Mouse (Mus musculus) heart, embryonic 12.5 days (tissue): Measurements from ENCODE around the gene Gab1. TPM values are rescaled to one million over a fixed set of nuclear protein-coding genes. Genes with fewer than 3 reads are reported as not detected.
A peak's percentile ranks its signal among the peaks of the same experiment; 100 is the strongest.

Experiments
- ATAC-seq: fragments of 200-750 bp; cut with Nextera tagmentation; 2 replicates; pipeline ENCODE4 v1.8.0; 2017; ENCODE audit warnings: moderate TSS enrichment, moderate library complexity; ENCODE audit not compliant: insufficient number of reproducible peaks, low FRiP score
- H3K27ac ChIP-seq: fragments of 300-500 bp; sonication (generic); 2 replicates; pipeline ENCODE4 v1.5.1; 2016; ENCODE audit warnings: mild to moderate bottlenecking, moderate library complexity; ENCODE audit not compliant: poor library complexity, severe bottlenecking
- H3K27me3 ChIP-seq: fragments of 300-500 bp; sonication (generic); replicated peaks from 2 replicates; pipeline ENCODE4 v1.6.1; 2016; ENCODE audit warnings: mild to moderate bottlenecking, moderate library complexity
- H3K36me3 ChIP-seq: fragments of 300-500 bp; sonication (generic); 2 replicates; pipeline ENCODE4 v1.6.1; 2016; ENCODE audit warnings: mild to moderate bottlenecking, moderate library complexity
- H3K4me1 ChIP-seq: fragments of 300-500 bp; sonication (generic); replicated peaks from 2 replicates; pipeline ENCODE4 v1.6.1; 2016; ENCODE audit warnings: mild to moderate bottlenecking
- H3K4me2 ChIP-seq: fragments of 300-500 bp; sonication (generic); 2 replicates; pipeline ENCODE4 v1.6.1; 2016; ENCODE audit warnings: mild to moderate bottlenecking, moderate library complexity
- H3K4me3 ChIP-seq: fragments of 300-500 bp; sonication (generic); 2 replicates; pipeline ENCODE4 v1.5.1; 2016; ENCODE audit warnings: mild to moderate bottlenecking
- H3K9ac ChIP-seq: fragments of 300-500 bp; sonication (generic); 2 replicates; pipeline ENCODE4 v1.6.1; 2016; ENCODE audit warnings: mild to moderate bottlenecking, moderate library complexity
- H3K9me3 ChIP-seq: fragments of 300-500 bp; sonication (generic); replicated peaks from 2 replicates; pipeline ENCODE4 v1.6.1; 2016; ENCODE audit warnings: mild to moderate bottlenecking, moderate library complexity
- WGBS: fragments of 180-500 bp; shearing (Covaris S2); methylation state at CpG from one replicate; pipeline ENCODE4 v1.1.7; 2016; 5-methylcytosine and 5-hydroxymethylcytosine counted together
- polyA plus RNA-seq: library from polyadenylated mRNA; unstranded; fragments of >200 nt; fragmentation: Nextera tagmentation; extraction: Ambion mirVana; gene quantifications from 2 replicates; pipeline ENCODE4 v1.2.1, GENCODE M21; 2016

The Gab1 gene
- polyA plus RNA-seq, 1 experiment from 2014 or later = 42.5 TPM

GRCm38 (mm10) chr8:80857128-80857527 lies 23.2 kb downstream of the Gab1 start:
- WGBS = 49% methylated on average over 3 of the region's 3 CpGs
- peaks cover 21% of the 10 kb centered on the region for H3K36me3 ChIP-seq
- H3K4me3 ChIP-seq = no peak overlapping the region
- H3K27me3 ChIP-seq = no peaks in the 10 kb centered on the region
- H3K27ac ChIP-seq = peak overlapping the region; percentile 59
- no peak for ATAC-seq
- H3K9me3 ChIP-seq = no peaks in the 10 kb centered on the region
- H3K9ac ChIP-seq = no peak overlapping the region
- no peak overlapping the region for H3K4me2 ChIP-seq
- H3K4me1 ChIP-seq = peaks cover 62% of the 10 kb centered on the region

- Histone ChIP-seq H3K4me1 (peaks cover 67% of the 10 kb centered on the region), H3K4me3 (no peak overlapping the region), H3K9ac (no peak overlapping the region), H3K27ac (peak overlapping the region; percentile 59), H3K27me3 (no peaks in the 10 kb centered on the region), H3K9me3 (no peaks in the 10 kb centered on the region), H3K36me3 (peaks cover 21% of the 10 kb centered on the region), H3K4me2 (no peak overlapping the region)
- 57% methylated on average over 6 of the region's 6 CpGs for WGBS
- 0 out of 2 replicates have a peak, but pooled peaks have one; percentile 29 for ATAC-seq
These were observed 23.7 kb downstream of the Gab1 start for GRCm38 (mm10) chr8:80856606-80857005.

GRCm38 (mm10) chr8:80853622-80854021 lies 26.7 kb downstream of the Gab1 start:
- Histone ChIP-seq H3K9me3 (no peaks in the 10 kb centered on the region), H3K4me3 (no peak overlapping the region), H3K9ac (no peak overlapping the region), H3K27ac (peak overlapping the region; percentile 80), H3K36me3 (peaks cover 8% of the 10 kb centered on the region; the same call in 1 of the 2 replicates), H3K4me1 (peaks cover 81% of the 10 kb centered on the region), H3K4me2 (peak overlapping the region; percentile 55), H3K27me3 (no peaks in the 10 kb centered on the region)
- no peak for ATAC-seq
- 31% methylated on average over 13 of the region's 13 CpGs for WGBS

- peak overlapping the region; percentile 80 for H3K27ac ChIP-seq
- no peaks in the 10 kb centered on the region for H3K27me3 ChIP-seq
- H3K36me3 ChIP-seq = peaks cover 8% of the 10 kb centered on the region; the same call in 1 of the 2 replicates
- H3K9me3 ChIP-seq = no peaks in the 10 kb centered on the region
- no peak overlapping the region for H3K9ac ChIP-seq
- 46% methylated on average over 6 of the region's 6 CpGs for WGBS
- H3K4me3 ChIP-seq = no peak overlapping the region
- ATAC-seq = no peak
- H3K4me2 ChIP-seq = peak overlapping the region; percentile 55
- peaks cover 81% of the 10 kb centered on the region for H3K4me1 ChIP-seq
These were observed 27.1 kb downstream of the Gab1 start for GRCm38 (mm10) chr8:80853208-80853607.

GRCm38 (mm10) chr8:80852412-80853165 lies 27.7 kb downstream of the Gab1 start:
- peaks cover 8% of the 10 kb centered on the region; the same call in 1 of the 2 replicates for H3K36me3 ChIP-seq
- H3K4me3 ChIP-seq = no peak overlapping the region
- no peaks in the 10 kb centered on the region for H3K9me3 ChIP-seq
- H3K9ac ChIP-seq = no peak overlapping the region
- no peak for ATAC-seq
- peaks cover 81% of the 10 kb centered on the region for H3K4me1 ChIP-seq
- peak overlapping the region; percentile 80 for H3K27ac ChIP-seq
- WGBS = 39% methylated on average over 9 of the region's 9 CpGs
- no peaks in the 10 kb centered on the region for H3K27me3 ChIP-seq
- peak overlapping the region; percentile 55 for H3K4me2 ChIP-seq

GRCm38 (mm10) chr8:80851648-80852047 lies 28.7 kb downstream of the Gab1 start:
- Histone ChIP-seq H3K9ac (no peak overlapping the region), H3K36me3 (peaks cover 8% of the 10 kb centered on the region; the same call in 1 of the 2 replicates), H3K4me3 (no peak overlapping the region), H3K27ac (peak overlapping the region; percentile 71), H3K9me3 (no peaks in the 10 kb centered on the region), H3K27me3 (no peaks in the 10 kb centered on the region), H3K4me2 (no peak overlapping the region), H3K4me1 (peaks cover 85% of the 10 kb centered on the region)
- WGBS = 30% methylated on average over 6 of the region's 6 CpGs
- ATAC-seq = no peak

GRCm38 (mm10) chr8:80850013-80850412 lies 30.3 kb downstream of the Gab1 start:
- peaks cover 83% of the 10 kb centered on the region for H3K4me1 ChIP-seq
- H3K36me3 ChIP-seq = 0 out of 2 replicates have a peak, but pooled peaks cover 2% of the 10 kb centered on the region
- H3K27me3 ChIP-seq = no peaks in the 10 kb centered on the region
- WGBS = 67% methylated on average over 4 of the region's 4 CpGs
- no peaks in the 10 kb centered on the region for H3K9me3 ChIP-seq
- H3K4me3 ChIP-seq = no peak overlapping the region
- H3K9ac ChIP-seq = no peak overlapping the region
- H3K27ac ChIP-seq = no peak overlapping the region
- no peak overlapping the region for H3K4me2 ChIP-seq
- no peak for ATAC-seq

GRCm38 (mm10) chr8:80848631-80849030 lies 31.7 kb downstream of the Gab1 start:
- H3K27ac ChIP-seq = peak overlapping the region; percentile 65
- WGBS = 73% methylated on average over 11 of the region's 11 CpGs
- H3K4me1 ChIP-seq = peaks cover 86% of the 10 kb centered on the region
- H3K27me3 ChIP-seq = no peaks in the 10 kb centered on the region
- no peaks in the 10 kb centered on the region for H3K9me3 ChIP-seq
- H3K4me3 ChIP-seq = no peak overlapping the region
- ATAC-seq = no peak
- no peak overlapping the region for H3K4me2 ChIP-seq
- no peaks in the 10 kb centered on the region for H3K36me3 ChIP-seq
- H3K9ac ChIP-seq = no peak overlapping the region

GRCm38 (mm10) chr8:80847912-80848311 lies 32.4 kb downstream of the Gab1 start:
- Histone ChIP-seq H3K4me3 (no peak overlapping the region), H3K27ac (peak overlapping the region; percentile 65), H3K27me3 (no peaks in the 10 kb centered on the region), H3K9me3 (no peaks in the 10 kb centered on the region), H3K4me2 (no peak overlapping the region), H3K4me1 (peaks cover 82% of the 10 kb centered on the region), H3K36me3 (no peaks in the 10 kb centered on the region), H3K9ac (peak overlapping the region; percentile 33; the same call in 1 of the 2 replicates)
- 70% methylated on average over 9 of the region's 9 CpGs for WGBS
- no peak for ATAC-seq

- ATAC-seq = no peak
- H3K27ac ChIP-seq = peak overlapping the region; percentile 89
- H3K4me1 ChIP-seq = peaks cover 86% of the 10 kb centered on the region
- H3K4me3 ChIP-seq = no peak overlapping the region
- no peak overlapping the region for H3K9ac ChIP-seq
- WGBS = 37% methylated on average over 13 of the region's 13 CpGs
- H3K27me3 ChIP-seq = no peaks in the 10 kb centered on the region
- H3K36me3 ChIP-seq = peaks cover 9% of the 10 kb centered on the region; the same call in 1 of the 2 replicates
- H3K9me3 ChIP-seq = no peaks in the 10 kb centered on the region
- H3K4me2 ChIP-seq = peak overlapping the region; percentile 30
These were observed 35.0 kb downstream of the Gab1 start for GRCm38 (mm10) chr8:80845284-80845683.

GRCm38 (mm10) chr8:80843744-80844434 lies 36.4 kb downstream of the Gab1 start:
- WGBS = 51% methylated on average over 9 of the region's 9 CpGs
- Histone ChIP-seq H3K27me3 (no peaks in the 10 kb centered on the region), H3K9me3 (no peaks in the 10 kb centered on the region), H3K27ac (peak overlapping the region; percentile 89), H3K4me2 (peak overlapping the region; percentile 11; the same call in 1 of the 2 replicates), H3K9ac (no peak overlapping the region), H3K4me3 (no peak overlapping the region), H3K4me1 (peaks cover 78% of the 10 kb centered on the region), H3K36me3 (peaks cover 9% of the 10 kb centered on the region; the same call in 1 of the 2 replicates)
- no peak for ATAC-seq
